Mouse (Mus musculus) embryo, embryonic 10.5 days (tissue): ENCODE results near the gene Banf2.

ENCODE experiments used
- DNase-seq: peaks from one replicate; pipeline ENCODE4 v3.0.0-alpha.2; 2015; ENCODE audit warnings: low spot score

Banf2 gene

GRCm38 (mm10) chr2:144025361-144025760 lies 7.5 kb upstream of the Banf2 start:
- no peak for DNase-seq

- no peak for DNase-seq
These were observed 6.4 kb upstream of the Banf2 start for GRCm38 (mm10) chr2:144026456-144026855.

DNA sequence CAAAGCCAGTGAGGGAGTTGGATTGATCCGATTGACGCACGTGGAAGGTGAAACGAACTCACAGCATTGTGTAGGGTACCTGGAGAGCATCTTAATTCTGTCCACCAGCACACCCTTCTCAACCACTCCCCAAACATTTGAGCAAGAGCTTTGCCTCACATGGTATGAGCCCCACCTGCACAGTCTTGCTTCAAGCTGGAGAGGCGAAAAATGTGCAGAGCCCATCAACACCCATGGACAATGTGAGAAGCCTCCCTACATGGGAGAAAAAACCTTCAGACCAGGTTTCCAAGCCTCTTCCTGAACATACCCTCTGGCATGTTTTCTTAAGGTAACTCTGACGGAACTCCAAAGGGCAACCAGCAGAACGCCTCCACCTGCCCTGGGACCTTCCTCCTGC lies 2.1 kb upstream of the Banf2 start:
- DNase-seq, result no peak

DNA sequence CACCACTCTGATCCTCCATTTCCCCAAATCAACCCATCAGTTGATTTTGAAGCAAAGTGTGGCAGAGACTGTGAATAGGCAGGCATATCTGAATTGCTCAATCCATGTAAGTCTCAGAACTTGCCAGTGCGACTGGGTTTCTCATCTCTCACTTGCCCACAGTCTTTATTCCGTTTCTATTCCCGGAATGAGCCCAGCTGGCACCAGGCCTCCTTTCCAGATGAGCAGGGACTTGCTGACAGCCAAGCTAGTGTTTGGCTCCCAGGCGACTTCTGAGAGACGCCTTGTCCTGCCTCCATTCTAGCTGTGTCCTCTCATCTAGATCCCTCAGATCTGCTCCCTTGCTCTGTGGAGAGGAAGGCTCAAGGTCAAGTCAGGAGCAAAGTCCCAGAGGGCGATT lies 11.9 kb downstream of the Banf2 start:
- DNase-seq, result no peak

GRCm38 (mm10) chr2:144045756-144046560 lies 13.1 kb downstream of the Banf2 start:
- DNase-seq, result no peak

GRCm38 (mm10) chr2:144046916-144047315 lies 14.1 kb downstream of the Banf2 start:
- no peak for DNase-seq

GRCm38 (mm10) chr2:144050146-144050680 lies 17.4 kb downstream of the Banf2 start:
- no peak for DNase-seq

- no peak for DNase-seq
These were observed 18.0 kb downstream of the Banf2 start for GRCm38 (mm10) chr2:144050861-144051260.

GRCm38 (mm10) chr2:144052410-144053065 lies 19.7 kb downstream of the Banf2 start:
- DNase-seq, result no peak

DNA sequence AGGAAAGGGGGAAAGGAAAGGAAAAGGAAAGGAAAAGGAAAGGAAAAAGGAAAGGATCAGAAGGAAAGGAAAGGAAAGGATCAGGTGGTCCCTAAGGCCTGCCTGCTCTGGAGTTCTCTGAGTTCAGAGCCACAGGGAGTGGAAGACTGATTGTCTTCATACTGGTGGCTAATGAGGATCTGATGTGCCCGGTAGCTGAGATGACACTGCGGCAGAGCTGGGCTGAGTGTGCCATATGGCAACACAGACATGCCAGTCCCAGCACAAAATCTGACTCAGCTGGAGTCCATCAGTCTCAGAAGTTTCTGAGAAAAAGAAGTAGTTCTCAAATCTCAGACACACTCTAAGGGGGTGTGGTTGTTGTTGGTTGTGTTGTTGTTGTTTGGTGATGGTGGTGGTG lies 24.9 kb downstream of the Banf2 start:
- no peak for DNase-seq

DNA sequence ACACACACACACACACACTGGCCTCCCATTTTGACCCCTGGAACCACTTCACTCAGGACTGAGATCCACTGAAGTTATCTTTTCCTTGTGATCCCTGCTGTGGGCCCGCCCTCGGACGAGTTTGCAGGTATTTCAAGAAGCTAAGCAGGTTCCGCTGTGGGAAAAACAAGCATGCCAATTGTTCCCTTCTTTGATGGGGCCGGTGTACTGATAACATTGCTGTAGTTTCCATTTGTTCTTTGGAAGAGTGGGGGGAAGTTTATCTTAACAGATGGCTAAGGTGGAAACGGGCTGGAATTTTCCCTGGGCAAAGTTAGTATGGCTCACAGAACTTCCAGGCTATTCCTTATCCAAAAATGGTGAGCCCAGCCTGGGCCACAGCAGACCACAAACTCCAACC lies 28.8 kb downstream of the Banf2 start:
- DNase-seq, result no peak

DNA sequence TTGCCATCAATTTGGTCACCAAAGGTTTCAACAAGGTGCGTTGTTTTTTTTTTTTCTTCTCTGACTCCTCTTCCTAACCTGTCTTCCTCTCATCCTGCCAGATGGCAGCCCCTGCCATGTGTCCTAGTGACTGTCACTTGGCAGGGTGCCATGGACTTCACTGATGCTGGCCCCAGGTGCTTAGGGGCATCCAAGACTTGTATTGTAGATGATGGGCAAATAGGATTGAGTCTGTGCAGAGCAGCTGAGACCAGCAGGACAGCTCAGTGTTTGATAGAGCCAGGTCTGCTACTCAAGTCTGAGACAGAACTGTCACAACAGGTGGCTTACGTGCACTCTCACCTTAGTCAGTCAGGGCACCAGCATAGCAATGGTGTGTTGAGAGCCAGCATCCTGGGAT lies 32.6 kb downstream of the Banf2 start:
- DNase-seq, result no peak

DNA sequence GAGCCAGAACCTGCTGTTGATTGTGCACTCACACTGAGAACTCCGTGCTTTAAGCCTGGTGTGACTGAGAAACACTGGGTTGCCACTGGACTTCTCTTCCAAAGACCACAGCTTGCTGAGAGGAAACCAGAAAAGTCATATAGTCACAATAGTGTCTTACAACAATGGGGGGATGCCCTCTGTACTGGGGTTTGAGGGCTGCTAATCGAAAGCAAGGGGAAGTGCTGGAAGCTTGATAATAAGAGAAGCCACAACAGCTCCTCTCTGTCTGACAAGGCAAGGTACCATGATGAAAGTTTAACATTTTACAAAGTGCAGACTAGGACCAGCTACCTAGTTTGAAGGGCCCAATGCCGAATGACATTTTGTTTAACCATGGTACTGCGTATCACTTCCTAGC lies 36.8 kb downstream of the Banf2 start:
- DNase-seq, result no peak

GRCm38 (mm10) chr2:144070479-144070878 lies 37.6 kb downstream of the Banf2 start:
- DNase-seq, result no peak

- no peak for DNase-seq
These were observed 39.8 kb downstream of the Banf2 start for GRCm38 (mm10) chr2:144072642-144073041.

DNA sequence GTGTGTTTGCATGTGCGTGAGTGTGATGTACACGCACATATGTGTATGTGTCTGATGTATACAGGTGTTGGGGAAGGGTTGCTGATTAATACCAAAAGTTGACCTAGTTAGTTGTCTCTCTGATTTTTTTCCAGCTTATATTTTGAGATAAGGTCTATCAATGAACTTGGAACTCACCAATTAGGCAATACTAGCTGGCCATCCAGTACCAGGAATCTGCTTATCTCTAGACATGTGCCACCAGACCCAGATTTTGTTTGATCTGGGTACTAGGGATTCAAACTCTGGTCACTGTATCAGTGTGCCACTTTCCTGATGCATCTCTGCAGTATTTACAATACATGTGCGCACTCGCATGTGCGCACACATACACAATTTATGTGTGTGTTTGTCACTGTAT lies 41.2 kb downstream of the Banf2 start:
- DNase-seq, result no peak

- DNase-seq, result no peak
These were observed 43.8 kb downstream of the Banf2 start for GRCm38 (mm10) chr2:144076625-144077024.

- no peak for DNase-seq
These were observed 46.0 kb downstream of the Banf2 start for GRCm38 (mm10) chr2:144078897-144079296.

DNA sequence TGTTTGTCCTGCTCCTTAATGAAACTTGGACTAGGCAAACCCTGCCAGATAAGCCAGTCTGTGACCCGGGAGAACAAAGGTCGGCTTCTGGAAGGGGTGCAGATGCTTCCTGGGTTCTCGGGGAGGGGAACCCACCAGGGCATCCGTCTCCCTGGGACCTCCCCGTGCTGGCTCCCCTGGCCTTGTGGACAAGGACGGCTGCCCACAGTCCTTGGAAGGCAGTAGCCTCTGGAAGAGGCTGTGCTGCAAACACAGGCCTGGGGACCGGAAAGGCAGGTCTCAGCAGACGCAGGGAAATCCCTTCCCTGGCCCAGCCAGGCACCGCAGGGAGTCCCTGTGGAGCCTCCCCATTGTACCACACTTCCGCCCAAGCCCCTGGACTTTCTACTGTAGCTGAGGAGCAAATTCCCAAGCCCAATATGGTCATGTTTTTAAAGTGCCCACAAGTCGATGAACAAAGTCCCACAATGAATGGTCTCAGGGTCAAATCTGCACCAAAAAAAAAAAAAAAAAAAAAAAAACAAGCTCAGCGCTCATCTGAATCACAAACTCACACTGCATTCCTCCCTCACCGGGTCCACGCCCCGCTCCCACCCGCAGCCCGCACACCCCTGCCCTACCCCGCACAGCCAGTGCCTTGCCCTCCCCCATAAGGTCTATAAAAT lies 53.5 kb downstream of the Banf2 start:
- peak; percentile 31 for DNase-seq

DNA sequence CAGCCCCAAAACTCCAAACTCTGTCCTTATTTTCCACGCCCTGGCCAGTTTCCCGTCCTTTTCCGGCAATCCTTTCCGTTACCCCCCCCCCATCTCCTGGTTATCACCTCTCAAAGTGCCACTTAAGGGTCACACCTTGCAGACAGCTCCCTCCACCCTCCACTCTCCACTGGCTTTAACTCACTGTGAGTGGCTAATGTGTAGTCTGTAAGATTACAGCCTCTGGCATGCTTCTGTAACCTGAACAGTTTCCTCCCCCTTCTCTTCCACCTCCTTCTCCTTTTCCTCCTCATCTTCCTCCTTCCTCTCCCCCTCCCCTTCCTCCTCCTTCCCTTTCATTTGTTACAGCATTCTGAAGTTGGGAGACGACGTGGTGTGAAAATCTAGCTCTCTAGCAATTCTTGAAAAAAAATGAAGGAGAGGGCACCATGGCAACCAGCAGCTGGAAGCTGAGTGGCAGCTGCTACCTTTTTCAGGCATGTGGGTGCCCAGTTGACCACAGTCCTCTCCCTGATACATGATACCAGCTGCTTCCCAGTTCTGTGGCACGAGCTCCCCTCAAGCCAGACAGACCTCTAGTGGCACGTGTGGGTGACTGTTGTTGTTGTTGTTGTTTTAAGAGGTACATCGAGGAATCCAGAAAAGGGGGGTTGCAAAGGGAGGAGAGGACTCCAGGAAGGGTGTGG lies 55.2 kb downstream of the Banf2 start:
- no peak for DNase-seq

DNA sequence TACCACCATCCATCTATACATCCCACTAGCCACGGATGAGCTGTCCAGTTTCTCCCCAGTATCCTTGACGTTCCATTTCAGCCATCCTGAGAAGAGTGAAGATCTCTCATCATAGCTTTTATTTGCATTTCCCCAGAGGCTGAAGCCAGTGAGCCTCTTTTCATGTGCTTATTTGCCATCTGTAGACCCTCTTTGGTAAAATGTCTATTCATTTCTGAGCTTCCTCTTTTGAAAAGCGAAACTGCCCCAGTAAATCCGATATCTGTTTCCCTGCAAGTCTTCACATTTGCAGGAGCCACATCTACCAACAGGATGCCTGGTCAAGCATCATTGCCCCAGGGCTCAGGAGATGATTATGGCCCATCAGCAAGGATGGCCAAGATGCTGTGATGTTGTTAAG lies 59.9 kb downstream of the Banf2 start:
- DNase-seq, result no peak

- no peak for DNase-seq
These were observed 61.9 kb downstream of the Banf2 start for GRCm38 (mm10) chr2:144094721-144095120.
